Mouse (Mus musculus): Measurements from ENCODE around the gene Ubxn10.

The Ubxn10 gene

GRCm38 (mm10) chr4:138737031-138737430 is at the start of gene Ubxn10:
TSS of gene Ubxn10 (minus strand) at chr4:138737167.
- peak; percentile 80 for DNase-seq

- no peak for DNase-seq
Observed at GRCm38 (mm10) chr4:138786141-138786540, 49.2 kb upstream of the Ubxn10 start.

- no peak for DNase-seq
Observed at GRCm38 (mm10) chr4:138785721-138786120, 48.8 kb upstream of the Ubxn10 start.

- DNase-seq = no peak
Observed at GRCm38 (mm10) chr4:138782098-138782497, 45.1 kb upstream of the Ubxn10 start.

GRCm38 (mm10) chr4:138780300-138780699 is 43.3 kb upstream of the Ubxn10 start:
- DNase-seq = no peak

GRCm38 (mm10) chr4:138777417-138778407 is 40.7 kb upstream of the Ubxn10 start:
- no peak for DNase-seq

GRCm38 (mm10) chr4:138775435-138775834 is 38.5 kb upstream of the Ubxn10 start, which contains the start of gene Pla2g2d:
TSS of gene Pla2g2d (plus strand) at chr4:138775735.
- DNase-seq = no peak

GRCm38 (mm10) chr4:138772386-138772785 is 35.4 kb upstream of the Ubxn10 start:
- no peak for DNase-seq

- no peak for DNase-seq
Observed at GRCm38 (mm10) chr4:138771970-138772369, 35.0 kb upstream of the Ubxn10 start.

- no peak for DNase-seq
Observed at GRCm38 (mm10) chr4:138762266-138762665, 25.3 kb upstream of the Ubxn10 start.

- DNase-seq = no peak
Observed at GRCm38 (mm10) chr4:138757416-138757815, 20.4 kb upstream of the Ubxn10 start, which contains the start of gene Pla2g2f. TSS of gene Pla2g2f (minus strand) at chr4:138757626.

GRCm38 (mm10) chr4:138755983-138756382 is 19.0 kb upstream of the Ubxn10 start:
- no peak for DNase-seq

- DNase-seq = no peak
Observed at GRCm38 (mm10) chr4:138755439-138755838, 18.5 kb upstream of the Ubxn10 start.

- no peak for DNase-seq
Observed at GRCm38 (mm10) chr4:138754432-138754831, 17.5 kb upstream of the Ubxn10 start.

- no peak for DNase-seq
Observed at GRCm38 (mm10) chr4:138753608-138754007, 16.6 kb upstream of the Ubxn10 start.

GRCm38 (mm10) chr4:138752603-138753002 is 15.6 kb upstream of the Ubxn10 start:
- no peak for DNase-seq

GRCm38 (mm10) chr4:138748369-138749072 is 11.6 kb upstream of the Ubxn10 start:
- peak; percentile 71 for DNase-seq

- no peak for DNase-seq
Observed at GRCm38 (mm10) chr4:138747851-138748250, 10.9 kb upstream of the Ubxn10 start.

- DNase-seq = no peak
Observed at GRCm38 (mm10) chr4:138746866-138747265, 9.9 kb upstream of the Ubxn10 start.

- DNase-seq = peak; percentile 59
Observed at GRCm38 (mm10) chr4:138745884-138746283, 8.9 kb upstream of the Ubxn10 start.

GRCm38 (mm10) chr4:138739136-138739851 is 2.3 kb upstream of the Ubxn10 start:
- no peak for DNase-seq

- DNase-seq = no peak
Observed at GRCm38 (mm10) chr4:138734863-138735262, 2.1 kb downstream of the Ubxn10 start.

GRCm38 (mm10) chr4:138734105-138734504 is 2.9 kb downstream of the Ubxn10 start:
- no peak for DNase-seq

Data from lung, postnatal 36 days (tissue).